Mouse (Mus musculus) embryonic facial prominence, embryonic 13.5 days (tissue): ENCODE results near the gene Fam111a. TPM values are rescaled to one million over a fixed set of nuclear protein-coding genes. Genes with fewer than 3 reads are reported as not detected.

Experiments used
- ATAC-seq: fragments of 200-750 bp; cut with Nextera tagmentation; 2 replicates; pipeline ENCODE4 v1.8.0; 2017; ENCODE audit warnings: low read depth; ENCODE audit not compliant: insufficient number of reproducible peaks, insufficient read depth, low FRiP score, low TSS enrichment
- H3K27ac ChIP-seq: fragments of 300-500 bp; sonication (generic); 2 replicates; pipeline ENCODE4 v1.5.1; 2015; ENCODE audit warnings: moderate library complexity, mild to moderate bottlenecking, inconsistent platforms
- H3K27me3 ChIP-seq: fragments of 300-500 bp; sonication (generic); 2 replicates; pipeline ENCODE4 v1.6.1; 2015; ENCODE audit warnings: mild to moderate bottlenecking, inconsistent platforms
- H3K36me3 ChIP-seq: fragments of 300-500 bp; sonication (generic); 2 replicates; pipeline ENCODE4 v1.6.1; 2015; ENCODE audit warnings: mild to moderate bottlenecking, inconsistent platforms
- H3K4me1 ChIP-seq: fragments of 300-500 bp; sonication (generic); 2 replicates; pipeline ENCODE4 v1.6.1; 2015; ENCODE audit warnings: inconsistent platforms
- H3K4me2 ChIP-seq: fragments of 300-500 bp; sonication (generic); 2 replicates; pipeline ENCODE4 v1.6.1; 2015; ENCODE audit warnings: moderate library complexity, mild to moderate bottlenecking, inconsistent platforms
- H3K4me3 ChIP-seq: fragments of 300-500 bp; sonication (generic); 2 replicates; pipeline ENCODE4 v1.5.1; 2015; ENCODE audit warnings: mild to moderate bottlenecking, inconsistent platforms
- H3K9ac ChIP-seq: fragments of 300-500 bp; sonication (generic); 2 replicates; pipeline ENCODE4 v1.6.1; 2015; ENCODE audit warnings: mild to moderate bottlenecking, inconsistent platforms
- H3K9me3 ChIP-seq: fragments of 300-500 bp; sonication (generic); 2 replicates; pipeline ENCODE4 v1.6.1; 2016; ENCODE audit warnings: inconsistent platforms
- whole genome bisulfite sequencing: fragments of 180-500 bp; shearing (Covaris S2); methylation state at CpG from one replicate; pipeline ENCODE4 v1.1.7; 2015; ENCODE audit warnings: mixed read lengths; 5-methylcytosine and 5-hydroxymethylcytosine counted together
- polyA plus RNA-seq: library from polyadenylated mRNA; unstranded; fragments of >200 nt; fragmentation: Nextera tagmentation; extraction: Ambion mirVana; gene quantifications from 2 replicates; pipeline ENCODE4 v1.2.1, GENCODE M21; 2015

The Fam111a gene
- polyA plus RNA-seq, 1 experiment from 2014 or later: 20.3 TPM

DNA sequence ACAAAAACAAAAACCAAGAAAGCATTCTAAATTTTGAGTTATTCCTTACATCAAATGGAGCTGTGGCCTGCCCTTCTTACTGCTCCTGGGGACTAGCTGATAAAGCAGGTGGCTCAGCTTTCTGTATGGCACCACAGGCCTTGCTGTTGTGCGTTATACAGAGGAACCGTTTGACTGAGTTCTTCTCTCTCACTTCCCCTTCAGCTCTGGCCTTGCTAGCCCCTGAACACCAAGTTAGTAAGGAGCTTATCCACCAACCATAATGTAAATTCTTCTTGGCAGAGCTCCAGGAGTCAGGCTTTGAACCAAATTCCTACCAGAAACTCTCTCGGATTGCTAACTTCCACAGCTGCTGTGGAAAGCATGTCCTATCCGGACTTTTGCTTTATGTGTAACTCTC is 21.5 kb downstream of the Fam111a start:
- ATAC-seq: no peak
- Histone ChIP-seq H3K9me3 (no peaks in the 10 kb centered on the region), H3K36me3 (no peaks in the 10 kb centered on the region), H3K27ac (no peak overlapping the region; the same call in 1 of the 2 replicates), H3K4me3 (no peak overlapping the region), H3K4me2 (no peak overlapping the region), H3K27me3 (no peaks in the 10 kb centered on the region), H3K9ac (no peak overlapping the region), H3K4me1 (peaks cover 4% of the 10 kb centered on the region; the same call in 1 of the 2 replicates)
- WGBS: 30% methylated on average over 4 of the region's 4 CpGs

DNA sequence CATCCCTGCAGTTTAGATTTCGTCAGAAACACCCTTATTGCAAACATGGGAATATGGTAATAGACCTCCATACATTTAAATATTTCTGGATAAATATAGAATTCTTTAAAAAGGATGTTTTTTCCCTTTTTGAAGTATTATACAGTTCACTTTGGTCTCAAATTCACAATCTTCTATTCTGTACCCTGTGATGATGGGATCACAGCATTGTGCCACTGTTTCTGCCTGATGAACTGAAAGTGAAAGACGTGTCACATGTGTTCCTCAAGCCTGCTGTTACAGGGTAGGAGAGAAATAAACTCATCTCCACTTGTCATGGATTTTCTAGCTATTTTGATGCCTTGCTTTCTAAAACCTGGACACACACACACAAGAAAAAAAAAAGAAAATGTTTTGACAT is 25.3 kb downstream of the Fam111a start:
- Histone ChIP-seq H3K4me2 (no peak overlapping the region), H3K27me3 (no peaks in the 10 kb centered on the region), H3K4me1 (peaks cover 22% of the 10 kb centered on the region), H3K9me3 (no peaks in the 10 kb centered on the region), H3K4me3 (no peak overlapping the region), H3K36me3 (no peaks in the 10 kb centered on the region), H3K27ac (no peak overlapping the region), H3K9ac (no peak overlapping the region)
- no peak for ATAC-seq
- 69% methylated on average over 2 of the region's 2 CpGs for WGBS

DNA sequence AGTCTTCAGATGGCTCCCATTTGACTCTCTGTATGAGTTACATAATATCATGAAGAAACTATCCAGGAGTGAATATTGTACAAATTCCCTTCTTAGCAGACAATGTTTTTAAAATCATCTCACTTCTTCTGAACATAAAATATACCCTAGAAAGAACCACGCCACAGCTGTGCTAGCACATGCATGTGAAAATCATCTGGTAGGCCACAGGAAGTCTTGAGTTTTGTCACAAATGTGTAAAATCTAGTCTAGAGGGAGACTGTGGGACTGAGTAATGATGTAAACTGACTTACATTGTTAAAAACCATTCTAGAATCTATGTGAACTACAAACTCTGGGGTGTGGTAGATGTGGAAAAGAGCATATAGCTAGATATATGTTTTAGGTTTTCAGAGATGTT is 26.1 kb downstream of the Fam111a start:
- no peak overlapping the region for H3K27ac ChIP-seq
- ATAC-seq: no peak
- H3K9ac ChIP-seq: no peak overlapping the region
- no peak overlapping the region for H3K4me3 ChIP-seq
- H3K27me3 ChIP-seq: no peaks in the 10 kb centered on the region
- H3K9me3 ChIP-seq: no peaks in the 10 kb centered on the region
- 80% methylated on average over 1 of the region's 1 CpGs for WGBS
- no peaks in the 10 kb centered on the region for H3K36me3 ChIP-seq
- no peak overlapping the region for H3K4me2 ChIP-seq
- peaks cover 22% of the 10 kb centered on the region for H3K4me1 ChIP-seq

DNA sequence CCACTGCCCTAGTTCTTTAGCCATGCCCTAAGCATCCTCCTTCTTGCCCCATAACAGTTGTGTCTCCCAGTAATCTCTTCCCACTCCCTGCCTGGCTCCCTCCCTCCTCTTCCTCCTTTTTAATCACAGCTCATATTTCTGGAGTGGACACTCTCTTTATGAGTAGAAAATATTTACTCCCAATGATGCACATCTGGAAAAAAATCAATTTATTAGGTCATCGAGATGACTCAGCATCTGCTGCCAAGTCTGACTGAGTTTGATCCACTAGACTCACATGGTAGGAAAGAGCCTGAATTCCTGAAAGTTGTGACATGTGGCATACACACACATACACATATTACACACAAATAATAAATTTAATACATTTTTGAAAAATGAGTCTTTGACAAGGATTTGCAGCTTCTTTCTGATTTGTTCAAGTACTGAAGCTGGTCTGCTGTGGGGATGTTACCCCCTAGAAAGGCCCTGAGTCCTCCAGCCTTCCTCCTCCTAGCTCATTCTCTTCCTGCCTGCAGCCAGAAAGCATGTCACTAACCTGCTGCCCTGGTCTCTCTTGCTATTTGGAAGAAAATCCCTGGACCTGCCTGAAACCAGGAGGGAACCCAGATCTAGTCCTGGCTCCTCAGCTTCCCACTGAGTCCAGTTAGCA is 27.2 kb downstream of the Fam111a start:
- H3K36me3 ChIP-seq: no peaks in the 10 kb centered on the region
- peak overlapping the region; percentile 70 for H3K4me2 ChIP-seq
- H3K9ac ChIP-seq: peak overlapping the region; percentile 65
- H3K4me3 ChIP-seq: peak overlapping the region; percentile 41
- ATAC-seq: no peak
- WGBS: 80% methylated on average over 1 of the region's 1 CpGs
- H3K27me3 ChIP-seq: no peaks in the 10 kb centered on the region
- peaks cover 18% of the 10 kb centered on the region for H3K4me1 ChIP-seq
- H3K27ac ChIP-seq: peak overlapping the region; percentile 57; the same call in 1 of the 2 replicates
- no peaks in the 10 kb centered on the region for H3K9me3 ChIP-seq

DNA sequence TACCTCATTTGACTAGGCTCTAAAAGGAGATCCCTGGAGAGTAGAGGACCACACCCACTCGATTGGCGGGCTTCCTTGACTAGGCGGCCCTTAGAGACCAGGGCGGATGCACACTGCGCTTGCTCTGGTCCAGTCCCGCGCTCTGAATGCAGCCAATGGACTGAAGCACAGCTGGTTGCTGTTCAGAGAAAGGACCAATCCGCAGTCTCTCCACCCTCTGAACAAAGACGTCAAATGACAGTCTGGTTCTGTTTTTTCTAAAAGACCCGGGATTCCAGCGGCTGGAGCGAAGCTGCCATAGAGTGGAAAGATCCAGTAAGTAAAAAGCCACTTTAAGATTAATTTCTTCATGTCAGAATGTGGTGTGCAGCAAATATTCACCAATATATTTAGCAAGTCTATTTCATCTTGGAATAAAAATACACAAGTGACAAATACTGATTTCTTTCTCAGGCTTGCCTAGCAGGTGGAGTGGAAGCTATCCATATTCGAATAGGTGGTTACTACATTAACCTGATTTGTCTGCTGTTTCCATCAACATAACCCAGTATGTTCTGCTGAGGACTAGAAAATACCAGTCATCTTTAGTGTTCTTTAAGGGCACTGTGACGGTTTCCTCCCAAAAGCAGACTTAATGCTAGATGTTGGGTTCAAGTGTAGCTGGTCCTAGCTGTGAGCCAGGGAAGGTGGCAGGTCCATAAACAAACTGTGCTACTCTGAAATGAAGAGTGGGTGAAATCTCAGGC is 27.9 kb downstream of the Fam111a start:
- peak overlapping the region; percentile 65 for H3K9ac ChIP-seq
- ATAC-seq: peak; percentile 95
- peak overlapping the region; percentile 41 for H3K4me3 ChIP-seq
- peaks cover 18% of the 10 kb centered on the region for H3K4me1 ChIP-seq
- H3K4me2 ChIP-seq: peak overlapping the region; percentile 70
- H3K9me3 ChIP-seq: no peaks in the 10 kb centered on the region
- H3K27me3 ChIP-seq: no peaks in the 10 kb centered on the region
- peaks cover 5% of the 10 kb centered on the region; the same call in 1 of the 2 replicates for H3K36me3 ChIP-seq
- peak overlapping the region; percentile 60; the same call in 1 of the 2 replicates for H3K27ac ChIP-seq
- 8% methylated on average over 14 of the region's 14 CpGs for WGBS

DNA sequence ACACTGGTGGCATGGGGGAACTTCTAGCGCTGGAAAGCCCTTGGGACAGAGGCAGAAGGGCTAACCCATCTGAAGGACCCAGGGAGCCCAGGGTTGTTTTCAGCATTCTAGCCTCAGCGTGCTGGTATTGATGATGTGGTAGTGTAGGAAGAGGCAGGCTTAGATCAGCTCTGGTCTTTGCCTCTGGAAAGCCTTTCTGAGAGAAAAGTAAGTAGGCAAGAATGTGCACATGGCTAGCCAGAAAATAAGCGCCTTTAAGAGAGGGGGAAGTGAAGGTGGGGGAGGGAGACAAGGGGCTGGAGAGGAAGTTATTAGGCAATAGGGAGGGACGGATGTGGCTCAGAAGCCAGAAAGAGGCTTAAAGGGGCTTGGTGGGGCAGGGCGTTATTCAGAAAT is 28.5 kb downstream of the Fam111a start:
- WGBS: 18% methylated on average over 5 of the region's 5 CpGs
- Histone ChIP-seq H3K36me3 (peaks cover 9% of the 10 kb centered on the region), H3K4me2 (peak overlapping the region; percentile 70), H3K9ac (peak overlapping the region; percentile 65), H3K4me3 (peak overlapping the region; percentile 41), H3K9me3 (no peaks in the 10 kb centered on the region), H3K27me3 (no peaks in the 10 kb centered on the region), H3K27ac (peak overlapping the region; percentile 60; the same call in 1 of the 2 replicates), H3K4me1 (peaks cover 18% of the 10 kb centered on the region)
- no peak for ATAC-seq

DNA sequence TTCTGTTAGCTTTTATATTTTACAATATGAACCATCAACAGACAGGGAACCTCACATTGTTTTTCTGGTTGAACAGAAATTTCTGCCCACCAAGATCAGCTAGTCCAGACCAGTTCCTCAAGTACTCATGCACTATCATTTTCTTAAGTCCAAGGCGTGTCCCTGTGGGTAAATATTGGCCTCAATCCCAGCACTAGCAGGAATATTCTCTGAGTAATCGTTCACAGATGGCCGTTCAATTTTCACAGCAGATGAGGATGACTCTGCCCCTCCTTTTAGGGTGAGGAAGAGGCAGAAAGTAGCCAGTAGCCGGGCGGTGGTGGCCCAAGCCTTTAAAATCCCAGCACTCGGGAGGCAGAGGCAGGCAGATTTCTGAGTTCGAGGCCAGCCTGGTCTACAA is 29.6 kb downstream of the Fam111a start:
- Histone ChIP-seq H3K9me3 (no peaks in the 10 kb centered on the region), H3K9ac (no peak overlapping the region), H3K4me2 (0 out of 2 replicates have a peak overlapping the region, but pooled peaks have one; percentile 70), H3K36me3 (peaks cover 13% of the 10 kb centered on the region), H3K27me3 (no peaks in the 10 kb centered on the region), H3K27ac (no peak overlapping the region), H3K4me3 (no peak overlapping the region), H3K4me1 (peaks cover 18% of the 10 kb centered on the region)
- WGBS: 67% methylated on average over 7 of the region's 7 CpGs
- no peak for ATAC-seq

DNA sequence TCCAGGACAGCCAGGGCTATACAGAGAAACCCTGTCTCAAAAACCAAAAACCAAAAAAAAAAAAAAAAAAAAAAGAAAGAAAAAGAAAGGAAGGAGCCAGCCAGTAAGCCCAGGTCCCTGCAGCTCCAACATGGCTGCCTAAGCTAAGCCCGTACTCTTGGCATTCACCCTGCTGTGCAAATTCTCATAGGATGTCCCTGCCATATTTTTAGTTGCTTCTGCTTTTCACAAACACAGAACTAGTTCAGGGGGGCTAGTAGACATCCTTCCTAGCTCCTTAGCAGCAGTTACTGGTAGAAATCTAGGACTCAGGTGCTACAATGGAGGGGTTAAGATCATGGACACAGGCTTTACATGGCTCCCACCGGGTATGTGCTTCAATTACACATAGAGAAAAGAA is 30.0 kb downstream of the Fam111a start:
- no peaks in the 10 kb centered on the region for H3K9me3 ChIP-seq
- H3K4me3 ChIP-seq: no peak overlapping the region
- no peak overlapping the region for H3K27ac ChIP-seq
- H3K9ac ChIP-seq: no peak overlapping the region
- no peak for ATAC-seq
- H3K4me2 ChIP-seq: no peak overlapping the region
- H3K36me3 ChIP-seq: peaks cover 13% of the 10 kb centered on the region
- WGBS: 93% methylated on average over 2 of the region's 2 CpGs
- peaks cover 18% of the 10 kb centered on the region for H3K4me1 ChIP-seq
- no peaks in the 10 kb centered on the region for H3K27me3 ChIP-seq

DNA sequence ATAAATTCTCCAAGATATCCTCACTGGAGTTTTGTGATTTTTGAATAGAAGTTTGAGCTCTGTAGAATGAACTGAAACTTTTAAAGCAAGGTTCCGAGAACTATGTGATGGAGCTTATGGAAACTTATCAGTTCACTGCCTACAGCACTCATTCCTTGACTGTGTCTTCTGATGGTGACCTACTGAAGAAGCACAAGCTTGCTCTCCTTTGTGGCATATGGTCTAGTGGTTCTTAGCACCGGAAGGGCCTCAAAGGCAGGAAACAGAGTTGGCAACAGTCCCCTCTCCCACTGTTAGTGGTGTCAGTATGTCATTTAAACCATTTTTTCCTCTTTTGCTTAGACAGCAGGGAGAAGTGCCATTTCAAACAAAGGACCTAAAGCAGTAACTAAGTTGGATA is 31.1 kb downstream of the Fam111a start:
- H3K36me3 ChIP-seq: peaks cover 13% of the 10 kb centered on the region

DNA sequence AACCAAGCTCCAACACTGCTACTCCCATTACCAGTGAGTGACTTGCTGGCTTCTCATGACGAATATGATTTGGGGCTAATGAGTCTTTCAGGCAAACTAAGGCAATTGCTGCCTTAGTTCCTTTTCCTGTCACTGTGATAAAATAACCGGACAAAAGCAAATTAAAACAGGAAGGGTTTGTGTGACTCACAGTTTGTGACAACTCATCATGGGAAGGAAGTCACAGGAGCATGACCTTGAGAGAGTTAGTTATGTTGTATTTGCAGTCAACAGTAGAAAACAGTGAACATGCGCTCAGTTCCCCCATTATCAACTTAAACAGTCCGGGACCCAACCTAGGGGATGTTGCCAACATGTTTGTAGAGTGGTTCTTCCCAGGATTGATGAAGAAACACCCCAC is 39.8 kb downstream of the Fam111a start:
- H3K36me3 ChIP-seq: peaks cover 7% of the 10 kb centered on the region; the same call in 1 of the 2 replicates
- H3K27ac ChIP-seq: no peak overlapping the region
- no peak overlapping the region for H3K4me3 ChIP-seq
- H3K9me3 ChIP-seq: no peaks in the 10 kb centered on the region
- no peak overlapping the region for H3K4me2 ChIP-seq
- H3K27me3 ChIP-seq: no peaks in the 10 kb centered on the region
- no peaks in the 10 kb centered on the region for H3K4me1 ChIP-seq
- no peak overlapping the region for H3K9ac ChIP-seq
- ATAC-seq: no peak
- 74% methylated on average over 4 of the region's 4 CpGs for WGBS

More for the DNA sequence above, 31.1 kb downstream of the Fam111a start:
- Histone ChIP-seq H3K27me3 (no peaks in the 10 kb centered on the region), H3K9me3 (no peaks in the 10 kb centered on the region), H3K4me3 (no peak overlapping the region), H3K4me1 (peaks cover 18% of the 10 kb centered on the region), H3K27ac (no peak overlapping the region), H3K4me2 (no peak overlapping the region), H3K9ac (no peak overlapping the region)
- ATAC-seq: no peak
- WGBS: 87% methylated on average over 2 of the region's 2 CpGs

DNA sequence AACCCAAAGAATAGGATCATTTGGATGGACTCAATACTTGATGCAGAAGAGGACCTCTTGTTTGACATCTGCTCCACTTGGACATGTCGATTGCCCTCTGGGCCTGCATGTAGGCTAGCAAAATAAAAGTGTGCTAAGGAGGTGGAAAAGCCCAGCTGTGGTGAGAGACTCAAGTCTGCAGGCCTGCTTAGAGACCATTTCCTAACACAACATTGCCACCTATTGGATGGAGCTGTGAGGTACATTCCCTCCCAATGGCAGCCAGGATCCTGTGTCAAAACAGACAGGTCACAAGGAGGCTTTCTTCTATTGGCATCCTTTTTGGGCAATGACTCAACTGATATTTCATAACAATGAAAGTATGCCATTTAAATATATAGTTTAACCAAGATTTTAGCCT is 46.4 kb downstream of the Fam111a start:
- ATAC-seq: 0 out of 2 replicates have a peak, but pooled peaks have one; percentile 49
- H3K9ac ChIP-seq: no peak overlapping the region
- peaks cover 5% of the 10 kb centered on the region for H3K27me3 ChIP-seq
- H3K4me2 ChIP-seq: no peak overlapping the region
- no peaks in the 10 kb centered on the region for H3K9me3 ChIP-seq
- WGBS: 14% methylated on average over 1 of the region's 1 CpGs
- peaks cover 9% of the 10 kb centered on the region; the same call in 1 of the 2 replicates for H3K4me1 ChIP-seq
- no peak overlapping the region for H3K4me3 ChIP-seq
- peaks cover 5% of the 10 kb centered on the region; the same call in 1 of the 2 replicates for H3K36me3 ChIP-seq
- H3K27ac ChIP-seq: no peak overlapping the region

DNA sequence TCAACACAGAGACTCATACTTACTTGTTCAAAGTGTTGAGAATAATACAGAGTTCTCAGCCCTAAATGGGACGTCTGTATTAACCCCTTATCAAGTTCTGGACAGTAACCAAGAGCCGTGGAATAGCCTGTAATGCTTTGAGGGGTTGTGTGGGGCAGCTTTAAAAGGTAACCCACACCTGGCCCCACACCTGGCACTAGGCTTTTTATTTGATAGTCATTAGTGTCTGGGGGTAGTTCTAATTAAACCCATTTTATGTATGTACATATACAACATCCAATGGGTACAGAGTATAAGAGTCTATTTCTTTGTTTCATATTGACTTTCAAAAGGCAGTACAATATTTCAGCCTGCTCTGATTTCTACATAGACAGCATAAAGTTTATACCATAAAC is 49.6 kb downstream of the Fam111a start:
- Histone ChIP-seq H3K27me3 (peaks cover 11% of the 10 kb centered on the region), H3K9me3 (no peaks in the 10 kb centered on the region), H3K27ac (no peak overlapping the region), H3K4me2 (peak overlapping the region; percentile 99), H3K4me1 (peaks cover 11% of the 10 kb centered on the region; the same call in 1 of the 2 replicates), H3K9ac (no peak overlapping the region), H3K4me3 (peak overlapping the region; percentile 64), H3K36me3 (no peaks in the 10 kb centered on the region)
- 55% methylated on average over 2 of the region's 2 CpGs for WGBS
- ATAC-seq: no peak
